Mouse (Mus musculus): ENCODE measurements around the gene Tacc2. TPM values are rescaled to one million over a fixed set of nuclear protein-coding genes. Genes with fewer than 3 reads are reported as not detected.

The Tacc2 gene
- polyA plus RNA-seq, 1 experiment from 2014 or later, result 45.2 TPM

GRCm38 (mm10) chr7:130637811-130638210, 60.6 kb downstream of the Tacc2 start:
- no peak for ATAC-seq
- Histone ChIP-seq H3K4me1 (no peaks in the 10 kb centered on the region), H3K9ac (no peak overlapping the region), H3K27ac (no peak overlapping the region), H3K27me3 (no peaks in the 10 kb centered on the region), H3K4me3 (no peak overlapping the region), H3K36me3 (ENCODE audit: poor library complexity, severe bottlenecking) (no peaks in the 10 kb centered on the region), H3K4me2 (no peak overlapping the region), H3K9me3 (replicated peaks) (no peaks in the 10 kb centered on the region)
- WGBS, result 32% methylated on average over 6 of the region's 6 CpGs

DNA sequence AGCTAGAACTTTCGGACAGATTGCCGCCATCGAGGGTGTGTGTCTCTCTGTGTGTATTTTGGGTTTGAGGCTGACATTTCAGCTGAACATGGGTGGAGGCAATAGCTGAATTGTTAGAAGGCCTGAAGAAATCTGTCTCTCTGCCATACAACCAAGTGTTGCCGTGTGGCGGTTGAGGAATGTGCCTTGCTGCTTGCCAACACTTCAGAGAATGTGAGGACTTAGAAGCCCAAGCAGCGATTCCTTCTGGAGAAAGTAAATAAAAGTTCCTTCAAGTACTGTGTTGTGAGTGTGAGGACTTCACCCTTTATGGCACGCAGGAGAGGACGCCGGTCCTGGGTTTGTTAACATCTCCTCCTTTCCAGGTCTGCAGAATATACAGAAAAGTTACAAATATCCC, 63.4 kb downstream of the Tacc2 start:
- 92% methylated on average over 9 of the region's 9 CpGs for WGBS
- no peak overlapping the region for H3K27ac ChIP-seq
- no peak overlapping the region for H3K4me2 ChIP-seq
- peaks cover 3% of the 10 kb centered on the region for H3K4me1 ChIP-seq
- no peak overlapping the region for H3K4me3 ChIP-seq
- no peak for ATAC-seq
- no peaks in the 10 kb centered on the region for H3K9me3 ChIP-seq (replicated peaks)
- peaks cover 5% of the 10 kb centered on the region; the same call in 1 of the 2 replicates for H3K27me3 ChIP-seq
- H3K36me3 ChIP-seq (ENCODE audit: poor library complexity, severe bottlenecking), result no peaks in the 10 kb centered on the region
- H3K9ac ChIP-seq, result no peak overlapping the region

GRCm38 (mm10) chr7:130645332-130645993, 68.2 kb downstream of the Tacc2 start:
- 16% methylated on average over 15 of the region's 15 CpGs for WGBS
- Histone ChIP-seq H3K9ac (peak overlapping the region; percentile 75), H3K4me2 (peak overlapping the region; percentile 98), H3K4me3 (peak overlapping the region; percentile 56), H3K4me1 (peaks cover 38% of the 10 kb centered on the region), H3K36me3 (ENCODE audit: poor library complexity, severe bottlenecking) (no peaks in the 10 kb centered on the region), H3K27me3 (peaks cover 8% of the 10 kb centered on the region; the same call in 1 of the 2 replicates), H3K27ac (0 out of 2 replicates have a peak overlapping the region, but pooled peaks have one; percentile 72), H3K9me3 (replicated peaks) (no peaks in the 10 kb centered on the region)
- ATAC-seq, result peak; percentile 31

- H3K4me2 ChIP-seq, result peak overlapping the region; percentile 98
- peaks cover 8% of the 10 kb centered on the region; the same call in 1 of the 2 replicates for H3K27me3 ChIP-seq
- under 1% methylated on average over 51 of the region's 55 CpGs for WGBS
- peak overlapping the region; percentile 56 for H3K4me3 ChIP-seq
- no peaks in the 10 kb centered on the region for H3K9me3 ChIP-seq (replicated peaks)
- H3K27ac ChIP-seq, result peak overlapping the region; percentile 72
- H3K36me3 ChIP-seq (ENCODE audit: poor library complexity, severe bottlenecking), result no peaks in the 10 kb centered on the region
- peak; percentile 83 for ATAC-seq
- H3K9ac ChIP-seq, result peak overlapping the region; percentile 75
- peaks cover 38% of the 10 kb centered on the region for H3K4me1 ChIP-seq
Observed at GRCm38 (mm10) chr7:130645994-130646761, 68.9 kb downstream of the Tacc2 start.

DNA sequence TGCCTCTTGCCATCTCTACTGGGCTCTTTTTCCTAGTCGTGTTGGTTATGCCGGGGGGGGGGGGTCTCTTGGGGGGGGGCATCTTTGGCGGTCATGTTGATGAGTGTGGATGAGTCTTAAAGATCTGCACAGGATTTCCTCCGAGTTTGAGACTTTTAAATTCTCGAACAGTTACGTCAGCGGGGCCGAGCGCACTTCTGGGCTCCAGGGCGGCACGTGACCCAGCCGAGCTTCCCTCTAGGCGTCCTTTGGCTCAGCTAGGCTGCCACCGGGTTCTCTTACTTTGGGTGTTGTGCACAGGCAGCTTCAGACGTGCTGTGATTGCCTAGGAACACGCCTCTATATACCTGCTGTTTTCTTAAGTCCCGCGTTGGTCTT, 69.5 kb downstream of the Tacc2 start:
- WGBS, result 0% methylated on average over 18 of the region's 18 CpGs
- ATAC-seq, result peak; percentile 75
- Histone ChIP-seq H3K27ac (no peak overlapping the region), H3K9ac (peak overlapping the region; percentile 75), H3K4me2 (peak overlapping the region; percentile 98), H3K4me3 (peak overlapping the region; percentile 56), H3K4me1 (peaks cover 38% of the 10 kb centered on the region), H3K9me3 (replicated peaks) (no peaks in the 10 kb centered on the region), H3K27me3 (peaks cover 8% of the 10 kb centered on the region; the same call in 1 of the 2 replicates), H3K36me3 (ENCODE audit: poor library complexity, severe bottlenecking) (no peaks in the 10 kb centered on the region)

DNA sequence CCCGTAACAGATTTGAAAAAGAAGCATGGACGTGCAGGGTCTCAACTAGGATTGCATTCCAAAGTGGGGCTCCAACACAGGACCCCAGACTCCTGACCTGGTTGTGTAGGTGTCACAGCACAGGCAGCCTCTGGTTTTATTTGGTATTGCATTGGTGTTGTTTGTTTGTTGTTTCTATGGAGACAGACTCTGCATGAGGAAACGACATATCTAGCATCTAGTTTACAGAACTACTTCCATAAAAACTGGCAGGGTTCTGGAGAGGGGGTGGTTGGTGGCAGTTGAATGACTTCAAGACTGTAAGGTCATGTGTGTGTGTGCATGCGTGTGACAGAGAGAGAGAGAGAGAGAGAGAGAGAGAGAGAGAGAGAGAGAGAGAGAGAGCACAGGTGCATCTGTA, 70.8 kb downstream of the Tacc2 start:
- peaks cover 44% of the 10 kb centered on the region for H3K4me1 ChIP-seq
- no peaks in the 10 kb centered on the region for H3K36me3 ChIP-seq (ENCODE audit: poor library complexity, severe bottlenecking)
- no peak overlapping the region for H3K4me3 ChIP-seq
- 79% methylated on average over 4 of the region's 4 CpGs for WGBS
- H3K27me3 ChIP-seq, result peaks cover 8% of the 10 kb centered on the region; the same call in 1 of the 2 replicates
- no peak for ATAC-seq
- no peak overlapping the region for H3K4me2 ChIP-seq
- no peaks in the 10 kb centered on the region for H3K9me3 ChIP-seq (replicated peaks)
- H3K27ac ChIP-seq, result no peak overlapping the region
- H3K9ac ChIP-seq, result no peak overlapping the region

DNA sequence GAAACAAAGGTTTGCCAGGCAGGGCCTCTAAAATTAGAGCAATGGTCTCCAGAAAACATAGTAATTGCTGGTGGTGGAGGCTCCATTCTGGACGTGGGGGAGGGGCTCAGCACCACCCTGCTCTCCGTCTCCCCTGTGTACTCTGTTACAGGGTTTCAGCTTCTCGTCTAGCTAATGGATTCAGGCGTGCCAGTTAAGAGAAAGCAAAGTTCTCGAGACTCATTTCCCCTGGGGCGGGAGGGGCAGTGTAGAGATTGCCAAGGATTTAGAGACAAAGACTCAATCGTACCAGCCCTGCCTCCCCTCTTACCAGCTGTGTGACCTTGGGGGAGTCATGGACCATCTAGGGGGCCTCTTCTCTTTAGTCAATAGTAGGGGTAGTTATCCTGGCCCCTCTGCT, 72.0 kb downstream of the Tacc2 start:
- Histone ChIP-seq H3K9ac (no peak overlapping the region), H3K27ac (no peak overlapping the region), H3K4me3 (no peak overlapping the region), H3K9me3 (replicated peaks) (no peaks in the 10 kb centered on the region), H3K4me2 (no peak overlapping the region), H3K27me3 (peaks cover 8% of the 10 kb centered on the region; the same call in 1 of the 2 replicates), H3K36me3 (ENCODE audit: poor library complexity, severe bottlenecking) (no peaks in the 10 kb centered on the region), H3K4me1 (peaks cover 47% of the 10 kb centered on the region)
- ATAC-seq, result no peak
- 26% methylated on average over 7 of the region's 7 CpGs for WGBS

DNA sequence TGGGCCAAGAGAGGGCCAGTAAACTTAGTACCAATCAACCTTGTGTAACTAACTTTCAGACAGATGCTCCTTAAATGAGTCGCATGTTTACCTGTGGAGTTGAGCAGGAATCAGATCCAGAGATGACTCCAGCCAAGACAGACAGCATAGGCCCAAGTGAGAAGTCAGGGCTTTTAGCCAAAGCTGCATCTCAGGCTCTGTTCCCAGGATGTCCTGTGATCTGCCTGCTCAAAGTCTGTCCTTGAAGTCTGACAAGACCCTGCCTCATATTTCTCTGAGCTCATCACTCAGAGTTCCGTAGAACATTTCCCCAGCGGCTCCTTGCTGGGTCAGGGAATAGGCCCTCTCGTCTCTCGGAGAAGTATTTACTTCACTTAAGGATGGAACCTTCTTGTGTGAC, 73.4 kb downstream of the Tacc2 start:
- Histone ChIP-seq H3K27ac (no peak overlapping the region), H3K9ac (no peak overlapping the region), H3K36me3 (ENCODE audit: poor library complexity, severe bottlenecking) (no peaks in the 10 kb centered on the region), H3K4me3 (no peak overlapping the region), H3K9me3 (replicated peaks) (no peaks in the 10 kb centered on the region), H3K27me3 (peaks cover 3% of the 10 kb centered on the region; the same call in 1 of the 2 replicates), H3K4me1 (peaks cover 44% of the 10 kb centered on the region), H3K4me2 (no peak overlapping the region)
- no peak for ATAC-seq
- WGBS, result 93% methylated on average over 5 of the region's 5 CpGs

DNA sequence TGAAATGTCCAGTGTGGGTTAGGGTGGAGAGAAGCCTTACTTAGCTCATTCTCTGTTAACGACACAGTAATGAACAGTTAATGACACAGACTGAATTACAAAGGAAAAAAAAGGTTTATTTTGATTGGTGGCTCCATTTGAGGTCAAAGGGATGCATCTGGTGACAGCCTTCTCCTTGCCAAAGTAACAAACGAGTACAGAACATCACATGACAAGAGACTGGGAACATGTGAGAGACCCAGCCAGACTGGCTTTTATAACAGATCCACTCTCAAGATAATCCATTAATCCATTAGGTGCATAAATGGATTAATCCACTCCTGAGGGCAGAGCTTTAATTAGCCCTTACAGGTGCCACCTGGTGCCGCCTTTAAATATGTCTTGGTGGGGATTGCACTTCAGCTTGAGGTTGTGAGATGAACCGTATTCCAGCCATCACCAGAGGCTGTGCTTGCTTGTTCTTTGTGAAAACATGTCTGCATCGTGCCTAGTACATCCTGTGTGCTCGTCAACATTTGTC, 75.9 kb downstream of the Tacc2 start:
- H3K27me3 ChIP-seq, result no peaks in the 10 kb centered on the region
- ATAC-seq, result no peak
- no peak overlapping the region for H3K4me3 ChIP-seq
- 52% methylated on average over 6 of the region's 6 CpGs for WGBS
- H3K4me2 ChIP-seq, result no peak overlapping the region
- H3K9ac ChIP-seq, result no peak overlapping the region
- no peak overlapping the region for H3K27ac ChIP-seq
- H3K36me3 ChIP-seq (ENCODE audit: poor library complexity, severe bottlenecking), result no peaks in the 10 kb centered on the region
- H3K9me3 ChIP-seq (replicated peaks), result no peaks in the 10 kb centered on the region
- peaks cover 23% of the 10 kb centered on the region for H3K4me1 ChIP-seq

GRCm38 (mm10) chr7:130654562-130654961, 77.3 kb downstream of the Tacc2 start:
- Histone ChIP-seq H3K4me3 (no peak overlapping the region), H3K9me3 (replicated peaks) (no peaks in the 10 kb centered on the region), H3K4me1 (peaks cover 9% of the 10 kb centered on the region; the same call in 1 of the 2 replicates), H3K9ac (no peak overlapping the region), H3K4me2 (no peak overlapping the region), H3K36me3 (ENCODE audit: poor library complexity, severe bottlenecking) (no peaks in the 10 kb centered on the region), H3K27ac (no peak overlapping the region), H3K27me3 (no peaks in the 10 kb centered on the region)
- 82% methylated on average over 2 of the region's 2 CpGs for WGBS
- no peak for ATAC-seq

GRCm38 (mm10) chr7:130656965-130657364, 79.7 kb downstream of the Tacc2 start:
- 92% methylated on average over 8 of the region's 8 CpGs for WGBS
- no peaks in the 10 kb centered on the region for H3K36me3 ChIP-seq (ENCODE audit: poor library complexity, severe bottlenecking)
- H3K27ac ChIP-seq, result no peak overlapping the region
- H3K4me2 ChIP-seq, result no peak overlapping the region
- peaks cover 16% of the 10 kb centered on the region for H3K4me1 ChIP-seq
- no peak for ATAC-seq
- no peak overlapping the region for H3K9ac ChIP-seq
- no peaks in the 10 kb centered on the region for H3K9me3 ChIP-seq (replicated peaks)
- H3K27me3 ChIP-seq, result no peaks in the 10 kb centered on the region
- H3K4me3 ChIP-seq, result no peak overlapping the region

- no peaks in the 10 kb centered on the region for H3K9me3 ChIP-seq (replicated peaks)
- WGBS, result 90% methylated on average over 13 of the region's 13 CpGs
- no peak overlapping the region for H3K27ac ChIP-seq
- H3K4me2 ChIP-seq, result no peak overlapping the region
- no peaks in the 10 kb centered on the region for H3K36me3 ChIP-seq (ENCODE audit: poor library complexity, severe bottlenecking)
- no peak overlapping the region for H3K4me3 ChIP-seq
- H3K4me1 ChIP-seq, result peaks cover 13% of the 10 kb centered on the region
- no peaks in the 10 kb centered on the region for H3K27me3 ChIP-seq
- ATAC-seq, result no peak
- H3K9ac ChIP-seq, result no peak overlapping the region
Observed at GRCm38 (mm10) chr7:130657751-130658150, 80.5 kb downstream of the Tacc2 start.

Data from forebrain, embryonic 13.5 days (tissue).